ENCODE assay signal across 8 mouse cellular contexts in genomic region chr4:155991211-155991907, GRCm38 (mm10). TPM values are rescaled to one million over a fixed set of nuclear protein-coding genes. Genes with fewer than 3 reads are reported as not detected.
DNase-seq lines count a peak whose midpoint lies in the region; ATAC-seq and TF ChIP-seq lines count a peak whose summit lies in the region.

No protein-coding gene starts in this region.

- H3K4me1 ChIP-seq in kidney, embryonic 14.5 days (ENCODE audit: control insufficient read depth, insufficient read depth, low read length) = peaks cover 19% of the 10 kb centered on the region
- H3K4me1 ChIP-seq in heart, embryonic 14.5 days (ENCODE audit: control insufficient read depth in 2 of 2, insufficient read depth in 2 of 2, low read length in 2 of 2) = peaks cover 7 to 23% of the 10 kb centered on the region in 2 experiments
- H3K4me1 ChIP-seq in liver, embryonic 15.5 days (replicated peaks) = peaks cover 70% of the 10 kb centered on the region
- H3K4me1 ChIP-seq in olfactory bulb, adult 2 months (ENCODE audit: control insufficient read depth, insufficient read depth, low read length) = peaks cover 13% of the 10 kb centered on the region

- H3K27ac ChIP-seq in kidney, embryonic 14.5 days (ENCODE audit: low read depth, low read length) = peak overlapping the region; percentile 92; the same call in 1 of the 2 replicates
- no peak overlapping the region; a peak in 1 of 4 replicates for H3K27ac ChIP-seq in heart, embryonic 14.5 days (replicated peaks in 1 of 2; ENCODE audit: control insufficient read depth in 1 of 2, insufficient read depth in 1 of 2, low read depth in 2 of 2, low read length in 2 of 2)
- H3K27ac ChIP-seq in liver, embryonic 15.5 days (replicated peaks) = peak overlapping the region; percentile 99
- no peak overlapping the region for H3K27ac ChIP-seq in olfactory bulb, adult 2 months (ENCODE audit: insufficient read depth, low read depth, low read length)

- TF ChIP-seq CTCF in olfactory bulb, adult 2 months (IDR thresholded peaks at IDR 0.05; ENCODE audit: insufficient read depth, low read depth, low read length) = no peak

- H3K4me2 ChIP-seq in kidney, embryonic 14.5 days (replicated peaks; ENCODE audit: low read depth, low read length) = peak overlapping the region; percentile 98
- peak overlapping the region; percentile 97 for H3K4me2 ChIP-seq in heart, embryonic 14.5 days (ENCODE audit: low read length)
- H3K4me2 ChIP-seq in liver, embryonic 15.5 days = peak overlapping the region; percentile 100

- no peak for DNase-seq in kidney, postnatal 14 days
- DNase-seq in NIH3T3 (ENCODE audit: low read depth) = peak; percentile 21
- DNase-seq in frontal cortex, postnatal 36 days (ENCODE audit: low spot score in 2 of 2) = no peak
- no peak for DNase-seq in right cerebral cortex, adult 2 months (ENCODE audit: low spot score in 2 of 2)

- peak overlapping the region; percentile 48 for H3K4me3 ChIP-seq in kidney, embryonic 14.5 days (ENCODE audit: low read length)
- H3K4me3 ChIP-seq in heart, embryonic 14.5 days (ENCODE audit: control insufficient read depth in 1 of 2, insufficient read depth in 1 of 2, low read depth in 1 of 2, low read length in 2 of 2) = peak overlapping the region; percentile 69 to 81
- H3K4me3 ChIP-seq in liver, embryonic 15.5 days (replicated peaks) = peak overlapping the region; percentile 98
- peak overlapping the region; percentile 73 for H3K4me3 ChIP-seq in olfactory bulb, adult 2 months (ENCODE audit: insufficient read depth, low read depth, low read length)

- no peak for ATAC-seq in kidney, embryonic 14.5 days (ENCODE audit: low FRiP score, low TSS enrichment)
- no peak for ATAC-seq in heart, embryonic 14.5 days (ENCODE audit: insufficient number of reproducible peaks, insufficient read depth, low FRiP score, low read depth)
- ATAC-seq in liver, embryonic 15.5 days (ENCODE audit: insufficient read depth) = no peak

- WGBS in kidney, embryonic 14.5 days = 90% methylated on average over 22 of the region's 22 CpGs
- 85% methylated on average over 22 of the region's 22 CpGs for WGBS in heart, embryonic 14.5 days
- WGBS in liver, embryonic 15.5 days (ENCODE audit: insufficient replicate concordance) = 65% methylated on average over 22 of the region's 22 CpGs
- 79% methylated on average over 22 of the region's 22 CpGs for WGBS in olfactory bulb, adult 2 months

- no peak for TF ChIP-seq POLR2A in olfactory bulb, adult 2 months (IDR thresholded peaks at IDR 0.05; ENCODE audit: insufficient read depth, low read depth, low read length)

- peaks cover 13% of the 10 kb centered on the region for H3K36me3 ChIP-seq in kidney, embryonic 14.5 days (ENCODE audit: control insufficient read depth, insufficient read depth, low read length)
- H3K36me3 ChIP-seq in heart, embryonic 14.5 days (ENCODE audit: control insufficient read depth, insufficient read depth, low read length) = peaks cover 6% of the 10 kb centered on the region
- peaks cover 5% of the 10 kb centered on the region for H3K36me3 ChIP-seq in liver, embryonic 15.5 days (replicated peaks)

- peak overlapping the region; percentile 75 for H3K9ac ChIP-seq in kidney, embryonic 14.5 days (ENCODE audit: low read depth, low read length)
- peak overlapping the region; percentile 71 for H3K9ac ChIP-seq in heart, embryonic 14.5 days (ENCODE audit: low read length)
- H3K9ac ChIP-seq in liver, embryonic 15.5 days = peak overlapping the region; percentile 82

- no peaks in the 10 kb centered on the region for H3K9me3 ChIP-seq in kidney, embryonic 14.5 days (ENCODE audit: control insufficient read depth, low read length)
- no peaks in the 10 kb centered on the region for H3K9me3 ChIP-seq in heart, embryonic 14.5 days (ENCODE audit: control insufficient read depth, low read length)
- H3K9me3 ChIP-seq in liver, embryonic 15.5 days (replicated peaks) = no peaks in the 10 kb centered on the region

- no peaks in the 10 kb centered on the region for H3K27me3 ChIP-seq in kidney, embryonic 14.5 days (ENCODE audit: control insufficient read depth, insufficient read depth, low read length)
- H3K27me3 ChIP-seq in heart, embryonic 14.5 days (ENCODE audit: control insufficient read depth, insufficient read depth, low read length) = no peaks in the 10 kb centered on the region
- no peaks in the 10 kb centered on the region for H3K27me3 ChIP-seq in liver, embryonic 15.5 days

RNA-seq across cellular contexts. Expression of gene B3galt6, which starts 1.1 kb away (rescaled TPM):
- polyA plus RNA-seq in kidney, embryonic 14.5 days (2014; fragmentation: Nextera tagmentation; extraction: Ambion mirVana) = 20.0 and 20.8 TPM in 2 replicates
- 8.9 and 11.5 TPM in 2 replicates for polyA plus RNA-seq in heart, embryonic 14.5 days (2014; fragmentation: Nextera tagmentation; extraction: Ambion mirVana)
- polyA plus RNA-seq in liver, embryonic 15.5 days (2015; fragmentation: Nextera tagmentation; extraction: Ambion mirVana) = 4.4 and 4.6 TPM in 2 replicates
- polyA plus RNA-seq in olfactory bulb, adult 2 months (2012; ENCODE audit: insufficient read depth, insufficient read length, low replicate concordance, missing spikeins) = not detected in 2 replicates

RNA-seq across cellular contexts. Expression of gene Sdf4, which starts 1.3 kb away (rescaled TPM):
- polyA plus RNA-seq in kidney, embryonic 14.5 days (2014; fragmentation: Nextera tagmentation; extraction: Ambion mirVana) = 131 and 165 TPM in 2 replicates
- polyA plus RNA-seq in heart, embryonic 14.5 days (2014; fragmentation: Nextera tagmentation; extraction: Ambion mirVana) = 133 and 137 TPM in 2 replicates
- 77.0 and 81.4 TPM in 2 replicates for polyA plus RNA-seq in liver, embryonic 15.5 days (2015; fragmentation: Nextera tagmentation; extraction: Ambion mirVana)
- polyA plus RNA-seq in olfactory bulb, adult 2 months (2012; ENCODE audit: insufficient read depth, insufficient read length, low replicate concordance, missing spikeins) = 218 TPM in 1 of 2 replicates, not detected in the other

RNA-seq across cellular contexts. Expression of gene Tnfrsf4, which starts 22.3 kb away (rescaled TPM):
- polyA plus RNA-seq in kidney, embryonic 14.5 days (2014; fragmentation: Nextera tagmentation; extraction: Ambion mirVana) = 0.76 and 0.77 TPM in 2 replicates
- polyA plus RNA-seq in heart, embryonic 14.5 days (2014; fragmentation: Nextera tagmentation; extraction: Ambion mirVana) = 0.51 and 0.57 TPM in 2 replicates
- polyA plus RNA-seq in liver, embryonic 15.5 days (2015; fragmentation: Nextera tagmentation; extraction: Ambion mirVana) = 0.23 and 0.51 TPM in 2 replicates
- polyA plus RNA-seq in olfactory bulb, adult 2 months (2012; ENCODE audit: insufficient read depth, insufficient read length, low replicate concordance, missing spikeins) = not detected in 2 replicates

RNA-seq across cellular contexts. Expression of gene C1qtnf12, which starts 29.2 kb away (rescaled TPM):
- 129 and 142 TPM in 2 replicates for polyA plus RNA-seq in kidney, embryonic 14.5 days (2014; fragmentation: Nextera tagmentation; extraction: Ambion mirVana)
- polyA plus RNA-seq in heart, embryonic 14.5 days (2014; fragmentation: Nextera tagmentation; extraction: Ambion mirVana) = 26.8 and 29.2 TPM in 2 replicates
- polyA plus RNA-seq in liver, embryonic 15.5 days (2015; fragmentation: Nextera tagmentation; extraction: Ambion mirVana) = 76.3 and 81.9 TPM in 2 replicates
- not detected in 2 replicates for polyA plus RNA-seq in olfactory bulb, adult 2 months (2012; ENCODE audit: insufficient read depth, insufficient read length, low replicate concordance, missing spikeins)

RNA-seq across cellular contexts. Expression of gene Tnfrsf18, which starts 34.6 kb away (rescaled TPM):
- 2.3 and 2.8 TPM in 2 replicates for polyA plus RNA-seq in kidney, embryonic 14.5 days (2014; fragmentation: Nextera tagmentation; extraction: Ambion mirVana)
- 2.2 and 2.3 TPM in 2 replicates for polyA plus RNA-seq in heart, embryonic 14.5 days (2014; fragmentation: Nextera tagmentation; extraction: Ambion mirVana)
- 0.66 and 0.73 TPM in 2 replicates for polyA plus RNA-seq in liver, embryonic 15.5 days (2015; fragmentation: Nextera tagmentation; extraction: Ambion mirVana)
- polyA plus RNA-seq in olfactory bulb, adult 2 months (2012; ENCODE audit: insufficient read depth, insufficient read length, low replicate concordance, missing spikeins) = not detected in 2 replicates

Comparison
In these comparisons a context has a peak if more than half of its experiments do, and no peak if none do; other contexts are left out.
1. H3K27ac ChIP-seq: peak in kidney, embryonic 14.5 days (single experiment) and liver, embryonic 15.5 days (single experiment); none in heart, embryonic 14.5 days (0 of 2) and olfactory bulb, adult 2 months (single experiment).
2. H3K4me3 ChIP-seq: peak in every context shown above with its lines; median percentile 98 in liver, embryonic 15.5 days; 75 in heart, embryonic 14.5 days; 73 in olfactory bulb, adult 2 months; 48 in kidney, embryonic 14.5 days.
3. Peak in every context shown above with its lines, with median percentiles within 50 percentile points of each other: H3K4me2 ChIP-seq and H3K9ac ChIP-seq.